Mouse (Mus musculus) lung, embryonic 14.5 days (tissue): Measurements from ENCODE around the gene Oscp1. TPM values are rescaled to one million over a fixed set of nuclear protein-coding genes. Genes with fewer than 3 reads are reported as not detected.

Experiments used
- ATAC-seq: fragments of 200-750 bp; cut with Nextera tagmentation; 2 replicates; pipeline ENCODE4 v1.8.0; 2017; ENCODE audit warnings: mild to moderate bottlenecking, moderate TSS enrichment, moderate library complexity; ENCODE audit not compliant: insufficient read depth
- DNase-seq: peaks from one replicate; pipeline ENCODE4 v3.0.0-alpha.2; 2015
- H3K27ac ChIP-seq: fragments of 300-500 bp; sonication (generic); 2 replicates; pipeline ENCODE4 v1.5.1; 2014; ENCODE audit warnings: low read depth, mild to moderate bottlenecking, moderate library complexity
- H3K27me3 ChIP-seq: fragments of 300-500 bp; sonication (generic); 2 replicates; pipeline ENCODE4 v1.6.1; 2014; ENCODE audit warnings: low read length, control low read depth; ENCODE audit not compliant: insufficient read depth
- H3K36me3 ChIP-seq: fragments of 300-500 bp; sonication (generic); 2 replicates; pipeline ENCODE4 v1.6.1; 2014; ENCODE audit warnings: control low read depth; ENCODE audit not compliant: insufficient read depth
- H3K4me1 ChIP-seq: fragments of 300-500 bp; sonication (generic); 2 replicates; pipeline ENCODE4 v1.6.1; 2014; ENCODE audit warnings: antibody characterized with exemption, control low read depth; ENCODE audit not compliant: insufficient read depth
- H3K4me2 ChIP-seq: fragments of 300-500 bp; sonication (generic); 2 replicates; pipeline ENCODE4 v1.6.1; 2014; ENCODE audit warnings: mild to moderate bottlenecking
- H3K4me3 ChIP-seq: fragments of 300-500 bp; sonication (generic); 2 replicates; pipeline ENCODE4 v1.5.1; 2014; ENCODE audit warnings: low read depth, low read length
- H3K9ac ChIP-seq: fragments of 300-500 bp; sonication (generic); 2 replicates; pipeline ENCODE4 v1.6.1; 2014
- H3K9me3 ChIP-seq: fragments of 300-500 bp; sonication (generic); 2 replicates; pipeline ENCODE4 v1.6.1; 2016; ENCODE audit warnings: low read depth, low read length, control low read depth
- CTCF ChIP-seq: IDR thresholded peaks from 2 replicates; pipeline ENCODE4 v1.5.1; 2016; ENCODE audit warnings: antibody characterized with exemption, low read depth
- WGBS: fragments of 180-500 bp; shearing (Covaris S2); extraction: QIAGEN DNeasy Blood & Tissue Kit; methylation state at CpG from one replicate; pipeline ENCODE4 v1.1.7; 2014; 5-methylcytosine and 5-hydroxymethylcytosine counted together
- polyA plus RNA-seq: library from polyadenylated mRNA; unstranded; fragments of >200 nt; fragmentation: Nextera tagmentation; extraction: Ambion mirVana; gene quantifications from 2 replicates; pipeline ENCODE4 v1.2.1, GENCODE M21; 2014

The Oscp1 gene
- polyA plus RNA-seq, 1 experiment from 2014 or later: 18.1 TPM

DNA sequence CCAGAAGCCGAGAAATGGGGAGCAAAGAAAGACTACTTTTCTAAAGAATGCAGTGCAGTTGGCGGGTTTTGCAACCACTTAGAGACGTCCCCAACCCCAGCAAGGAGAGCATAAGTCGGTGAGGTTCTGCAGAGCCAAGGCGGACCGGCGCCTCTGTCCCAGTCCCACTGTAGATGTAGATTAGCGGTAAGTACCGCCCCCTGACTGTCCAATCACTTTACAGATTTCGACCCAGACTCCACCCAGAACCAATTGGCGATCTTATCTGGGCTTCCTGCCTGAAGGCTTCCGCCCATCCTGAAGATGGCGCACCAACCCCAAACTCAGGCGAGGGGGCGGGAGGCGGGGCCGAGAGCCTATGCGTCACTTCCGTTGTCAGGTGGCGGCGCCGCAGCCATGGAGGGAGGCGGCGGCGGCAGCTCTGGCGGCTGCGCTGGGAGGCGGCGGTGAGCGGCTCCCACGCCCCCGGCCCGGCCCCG lies 45.3 kb downstream of the Oscp1 start, which contains the start of gene Stk40:
Stk40 (plus strand) TSS at position 368 of the 479 bp plus-strand sequence.
- H3K27ac ChIP-seq: peak within 1 kb of the TSS; percentile 92
- peak; percentile 86 for TF ChIP-seq CTCF
- H3K4me2 ChIP-seq: peak within 1 kb of the TSS; percentile 97
- 0 out of 2 replicates have a peak, but pooled peaks cover 14% of the 10 kb centered on the region for H3K36me3 ChIP-seq
- no peaks in the 10 kb centered on the region for H3K9me3 ChIP-seq
- ATAC-seq (peak; percentile 96), DNase-seq (peak; percentile 98)
- H3K9ac ChIP-seq: peak within 1 kb of the TSS; percentile 78
- H3K4me1 ChIP-seq: peaks cover 7% of the 10 kb centered on the region; the same call in 1 of the 2 replicates
- 1% methylated on average over 34 of the region's 34 CpGs for WGBS
- peak within 1 kb of the TSS; percentile 95 for H3K4me3 ChIP-seq
- H3K27me3 ChIP-seq: no peaks in the 10 kb centered on the region

DNA sequence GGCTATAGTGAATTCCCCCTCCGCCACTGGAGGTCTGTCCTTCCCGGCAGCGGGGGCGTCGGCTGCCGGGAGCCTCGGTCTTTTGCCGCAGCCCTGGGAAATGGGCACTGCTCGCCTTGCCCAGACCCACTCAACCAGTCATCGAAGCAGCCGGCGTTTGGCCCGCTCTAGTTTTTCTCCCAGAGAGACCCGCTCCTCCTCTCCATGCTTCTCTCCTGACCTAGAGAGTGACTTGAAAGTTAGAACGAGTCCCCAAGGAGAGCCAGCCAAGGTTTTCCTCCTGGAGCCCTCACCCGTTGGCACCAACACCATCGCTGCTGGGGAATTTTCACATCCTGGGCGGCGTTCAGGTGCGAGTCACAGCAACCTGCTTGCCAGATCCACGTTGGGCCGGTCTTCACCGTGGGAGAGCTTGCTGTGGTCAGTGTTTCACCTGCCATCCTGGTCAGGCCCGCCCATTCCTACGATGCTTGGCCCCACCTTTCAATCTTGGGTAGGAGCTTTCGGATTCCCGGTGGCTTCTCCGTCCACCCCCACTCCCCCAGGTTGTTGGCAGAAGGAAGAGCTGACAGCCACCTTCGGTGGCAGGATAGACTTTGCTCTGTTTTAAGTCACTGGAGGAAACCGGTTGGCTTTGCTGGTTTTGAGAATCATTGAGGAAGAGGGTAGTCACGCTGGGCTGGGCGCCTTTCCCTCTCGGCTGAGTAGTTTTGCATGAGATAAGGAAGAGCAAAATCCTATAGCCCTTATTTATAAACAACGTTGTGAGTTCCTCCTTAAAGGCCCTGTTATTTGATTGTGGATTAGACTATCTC lies 46.1 kb downstream of the Oscp1 start:
- ATAC-seq: no peak; the same call in none of the 2 replicates
- DNase-seq: peak; percentile 37
- Histone ChIP-seq H3K9ac (peak overlapping the region; percentile 78), H3K4me3 (peak overlapping the region; percentile 95), H3K4me1 (peaks cover 15% of the 10 kb centered on the region), H3K27ac (peak overlapping the region; percentile 63), H3K36me3 (0 out of 2 replicates have a peak, but pooled peaks cover 11% of the 10 kb centered on the region), H3K27me3 (no peaks in the 10 kb centered on the region), H3K4me2 (peak overlapping the region; percentile 97), H3K9me3 (no peaks in the 10 kb centered on the region)
- TF ChIP-seq CTCF: no peak
- WGBS: 2% methylated on average over 34 of the region's 34 CpGs

DNA sequence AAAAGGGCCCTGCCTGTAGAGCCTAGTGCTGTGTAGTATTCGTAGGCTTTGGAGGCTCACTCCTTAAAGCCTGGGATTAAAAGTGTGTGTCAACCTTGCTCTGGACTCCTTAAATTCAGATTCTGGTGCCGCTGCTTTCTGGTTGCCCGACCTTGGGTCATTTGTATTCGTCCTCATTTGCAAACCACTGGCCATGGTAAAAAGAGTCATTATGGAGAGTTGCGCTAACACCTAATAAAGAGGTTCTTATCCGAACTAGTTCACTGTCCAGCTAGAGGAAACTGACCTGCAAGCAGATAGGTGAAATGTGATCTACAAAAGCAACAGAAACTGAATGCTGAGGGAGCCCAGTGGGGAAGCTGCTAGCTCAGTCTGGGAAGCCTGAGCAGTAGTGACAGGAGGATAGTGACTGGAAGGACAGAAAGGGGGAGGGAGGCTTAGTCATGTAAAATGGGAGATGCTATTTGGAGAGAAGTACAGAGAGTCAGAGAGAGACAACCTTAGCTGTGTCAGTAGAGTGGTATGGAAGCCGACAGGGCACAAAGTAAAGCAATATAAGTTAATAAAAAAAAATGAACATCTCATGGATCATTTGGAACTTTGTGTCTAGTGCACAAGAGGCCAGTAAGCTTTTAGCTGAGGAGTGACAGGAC lies 46.9 kb downstream of the Oscp1 start:
- DNase-seq: no peak
- H3K27ac ChIP-seq: no peak overlapping the region
- H3K4me2 ChIP-seq: peak overlapping the region; percentile 97
- no peaks in the 10 kb centered on the region for H3K27me3 ChIP-seq
- H3K9me3 ChIP-seq: no peaks in the 10 kb centered on the region
- H3K9ac ChIP-seq: peak overlapping the region; percentile 78; the same call in 1 of the 2 replicates
- peaks cover 22% of the 10 kb centered on the region for H3K4me1 ChIP-seq
- TF ChIP-seq CTCF: no peak
- WGBS: 50% methylated on average over 7 of the region's 7 CpGs
- ATAC-seq: no peak
- peak overlapping the region; percentile 95 for H3K4me3 ChIP-seq
- 0 out of 2 replicates have a peak, but pooled peaks cover 7% of the 10 kb centered on the region for H3K36me3 ChIP-seq

DNA sequence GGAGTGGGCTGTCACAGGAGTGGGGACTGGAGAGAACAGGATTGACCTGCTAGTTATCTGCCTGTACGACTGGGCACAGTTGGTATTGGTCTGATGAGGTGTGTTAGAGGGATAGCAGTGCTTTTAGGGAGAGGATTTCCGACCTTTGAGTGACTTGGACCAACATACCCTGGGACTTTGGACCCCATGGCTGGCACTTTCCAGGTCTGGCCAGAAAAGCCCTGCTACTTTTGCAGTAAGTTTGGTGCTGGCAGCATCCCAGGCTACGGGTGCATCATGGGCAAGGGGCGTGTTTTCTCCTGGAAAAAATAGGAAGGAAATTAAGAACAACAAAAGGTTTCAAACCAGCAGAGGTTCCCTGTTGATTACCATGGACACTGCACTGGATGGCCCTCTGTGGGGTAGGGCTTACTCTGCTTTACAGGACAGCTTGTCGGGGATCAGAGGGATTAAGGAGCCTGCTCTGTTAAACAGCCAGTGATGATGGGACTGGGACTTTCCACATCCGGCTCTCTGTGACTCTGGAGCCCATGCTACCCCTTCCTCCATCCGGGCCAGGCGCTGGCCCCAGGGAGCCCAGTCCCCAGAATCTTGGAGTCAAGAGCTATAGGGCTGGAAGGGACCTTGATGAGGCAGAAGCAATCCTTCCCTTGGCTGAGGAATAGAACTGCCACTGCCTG lies 49.8 kb downstream of the Oscp1 start:
- peaks cover 27% of the 10 kb centered on the region for H3K4me1 ChIP-seq
- H3K4me2 ChIP-seq: no peak overlapping the region
- no peak for TF ChIP-seq CTCF
- 62% methylated on average over 8 of the region's 8 CpGs for WGBS
- DNase-seq: no peak
- no peaks in the 10 kb centered on the region for H3K36me3 ChIP-seq
- no peaks in the 10 kb centered on the region for H3K27me3 ChIP-seq
- H3K27ac ChIP-seq: no peak overlapping the region
- no peak overlapping the region for H3K9ac ChIP-seq
- no peak overlapping the region for H3K4me3 ChIP-seq
- ATAC-seq: no peak
- H3K9me3 ChIP-seq: no peaks in the 10 kb centered on the region

DNA sequence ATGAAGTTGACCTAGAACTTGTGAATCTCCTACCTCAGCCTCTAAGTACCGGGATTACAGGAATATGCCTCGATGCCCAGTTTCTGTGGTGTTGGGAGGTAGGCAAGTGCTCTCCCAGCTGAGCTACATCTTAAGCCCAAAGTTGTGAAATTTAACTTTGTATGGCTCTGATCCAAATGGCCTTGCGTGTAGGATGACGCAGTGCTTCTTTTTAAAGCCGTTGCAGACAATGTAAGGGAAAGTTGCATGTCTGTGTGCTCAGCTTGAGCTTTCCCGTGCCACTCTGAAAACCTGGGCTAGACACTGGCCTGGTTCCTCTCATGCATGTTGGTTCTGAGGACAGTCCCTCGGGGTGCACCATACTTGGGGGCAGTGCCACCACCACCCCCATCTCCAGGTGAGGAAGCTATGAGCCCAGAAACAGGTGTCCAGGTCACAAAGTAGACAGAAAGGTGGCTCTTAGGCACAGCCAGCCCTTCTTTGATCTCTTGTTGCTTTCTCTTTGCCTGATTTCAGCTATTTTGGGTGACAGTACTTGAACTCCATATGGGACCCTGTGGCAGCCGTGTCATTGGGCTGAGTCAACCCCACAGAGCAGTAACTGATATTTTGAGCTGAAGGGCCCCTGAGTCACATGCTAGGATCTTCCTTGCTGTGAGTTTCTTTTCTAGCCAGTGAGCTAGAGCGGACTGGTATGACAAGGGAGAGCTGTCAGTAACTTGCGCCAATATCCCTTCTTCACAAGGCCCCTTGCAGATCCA lies 51.4 kb downstream of the Oscp1 start:
- no peak overlapping the region for H3K4me3 ChIP-seq
- H3K36me3 ChIP-seq: no peaks in the 10 kb centered on the region
- H3K4me2 ChIP-seq: peak overlapping the region; percentile 48
- H3K27ac ChIP-seq: peak overlapping the region; percentile 95
- peaks cover 27% of the 10 kb centered on the region for H3K4me1 ChIP-seq
- no peak for ATAC-seq
- WGBS: 53% methylated on average over 10 of the region's 10 CpGs
- 0 out of 2 replicates have a peak overlapping the region, but pooled peaks have one; percentile 18 for H3K9ac ChIP-seq
- TF ChIP-seq CTCF: no peak
- H3K9me3 ChIP-seq: no peaks in the 10 kb centered on the region
- no peaks in the 10 kb centered on the region for H3K27me3 ChIP-seq
- DNase-seq: peak; percentile 72
